Mouse (Mus musculus) retina, postnatal 1 day (tissue): ENCODE measurements around the gene Sbp.
"Not testable (repeated sequence)": the region's sequence is repeated elsewhere in the genome, so short reads cannot be mapped to it uniquely, and the experiment has no call there.

Experiments
- DNase-seq: peaks from one replicate; pipeline ENCODE4 v3.0.0-alpha.2; 2012

Gene Sbp

GRCm38 (mm10) chr17:23941372-23941771, at the start of gene Sbp:
Gene Sbp, plus strand, starts transcription at chr17:23941672.
- no peak for DNase-seq

DNA sequence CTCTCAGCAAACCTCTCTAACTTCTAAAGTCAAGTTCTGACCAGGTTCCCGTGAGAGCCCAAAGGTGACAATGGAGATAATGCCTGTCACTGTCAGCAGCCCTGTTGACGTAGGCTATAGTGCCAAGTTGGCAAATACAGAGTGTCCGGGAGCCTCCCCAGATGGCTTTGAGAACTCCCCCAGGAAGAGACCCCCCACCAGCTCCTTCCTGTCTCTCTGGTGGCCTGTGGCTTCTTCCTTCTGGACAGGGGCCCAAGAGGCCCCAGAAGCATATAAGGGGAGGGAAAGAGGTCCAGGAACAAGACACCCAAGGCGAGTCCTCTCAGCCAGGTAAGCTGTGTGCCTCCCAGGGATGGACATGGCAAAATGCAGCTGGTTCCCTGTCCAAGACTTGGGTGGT, 24.3 kb upstream of the Sbp start, which contains the start of gene Dcpp3:
Dcpp3 (plus strand) TSS at position 301 of the 400 bp plus-strand sequence.
- DNase-seq = not testable (repeated sequence)

DNA sequence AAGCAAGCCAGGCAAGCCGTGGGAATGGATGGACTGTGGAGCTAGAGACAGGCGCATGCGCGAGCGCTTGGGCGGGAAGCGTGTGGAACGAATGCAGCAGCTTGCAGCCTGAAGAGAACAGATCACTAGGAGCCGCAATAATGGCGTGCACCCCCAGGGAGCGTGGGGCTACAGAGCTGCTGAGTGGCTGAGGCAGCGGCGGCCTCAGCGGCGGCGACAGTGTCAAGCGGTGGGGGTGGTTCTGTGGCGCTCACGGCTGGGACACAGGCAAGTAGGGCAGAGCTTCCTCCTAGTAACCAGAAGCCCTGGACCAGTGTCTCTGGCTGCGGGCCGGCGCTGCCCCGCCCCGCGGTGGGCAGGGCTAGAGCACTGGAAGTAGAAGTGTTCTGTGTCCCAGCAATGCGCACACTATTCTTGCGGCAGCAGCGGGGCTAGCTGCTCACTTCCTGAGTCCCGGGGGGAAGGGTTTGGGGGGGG, 16.9 kb upstream of the Sbp start:
- peak; percentile 96 for DNase-seq

- DNase-seq = peak; percentile 88
These were observed 16.4 kb upstream of the Sbp start for GRCm38 (mm10) chr17:23925090-23925493.

DNA sequence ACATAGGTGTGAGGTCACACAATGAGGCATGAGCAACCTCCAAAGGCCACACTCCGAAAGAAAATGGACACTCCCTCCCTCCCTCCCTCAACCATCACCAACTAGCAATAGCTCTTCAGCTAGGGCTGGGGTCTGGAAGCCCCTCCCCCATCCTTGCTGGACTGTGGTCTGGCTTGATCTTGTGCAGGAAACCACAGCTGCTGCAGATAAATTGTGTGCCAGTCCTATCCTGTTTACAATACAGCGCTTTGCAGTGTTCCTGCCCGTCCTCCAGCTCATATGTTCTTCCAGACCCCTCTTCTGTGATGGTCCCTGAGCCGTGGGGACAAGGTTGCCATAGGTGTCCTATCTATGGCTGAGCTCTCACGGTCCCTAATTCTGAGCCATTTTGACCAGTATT, 10.3 kb upstream of the Sbp start:
- no peak for DNase-seq

GRCm38 (mm10) chr17:23947486-23947885, 6.0 kb downstream of the Sbp start:
- not testable (repeated sequence) for DNase-seq

- DNase-seq = no peak
These were observed 7.6 kb downstream of the Sbp start for GRCm38 (mm10) chr17:23949068-23949467.

DNA sequence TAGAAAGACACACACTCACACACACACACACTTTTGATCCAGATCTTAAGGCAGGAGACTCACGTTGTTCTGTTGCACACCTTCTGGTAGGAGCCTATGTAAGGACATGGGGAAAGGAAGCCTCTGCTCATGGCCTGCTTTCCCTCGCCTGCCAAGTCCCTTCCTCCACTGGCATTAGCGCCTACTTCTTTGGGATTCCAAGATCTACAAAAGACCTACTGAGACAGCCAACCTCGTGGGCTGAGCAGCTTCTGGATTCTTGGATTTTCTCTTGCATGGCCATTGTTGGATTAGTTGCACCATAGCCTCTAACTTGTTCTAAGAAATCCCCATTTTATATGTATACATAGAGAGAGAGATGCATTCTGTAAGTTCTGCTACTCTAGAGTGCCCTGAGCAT, 9.4 kb downstream of the Sbp start:
- DNase-seq = not testable (repeated sequence)

DNA sequence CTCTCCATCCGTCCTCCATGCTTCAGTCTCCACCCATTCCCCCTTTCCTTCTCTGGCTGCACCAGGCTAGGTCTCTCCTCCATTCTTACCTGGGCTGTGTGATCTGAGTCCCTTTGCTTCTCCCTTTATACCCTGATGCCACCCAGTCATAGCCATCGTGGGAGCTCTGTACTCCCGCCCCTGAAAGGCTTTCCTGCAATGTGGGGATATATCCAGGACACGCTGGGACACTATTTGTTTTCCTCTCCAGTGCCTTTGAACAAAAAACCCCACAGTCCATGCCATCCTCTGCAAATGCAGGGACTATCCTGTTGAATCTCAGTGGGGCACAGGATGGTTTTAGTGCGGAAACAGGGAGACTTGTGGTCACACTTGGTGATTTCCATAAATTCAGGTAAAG, 13.7 kb downstream of the Sbp start, which contains the start of gene Sbpl:
Sbpl (minus strand) TSS at position 101 of the 400 bp plus-strand sequence.
- DNase-seq = no peak

DNA sequence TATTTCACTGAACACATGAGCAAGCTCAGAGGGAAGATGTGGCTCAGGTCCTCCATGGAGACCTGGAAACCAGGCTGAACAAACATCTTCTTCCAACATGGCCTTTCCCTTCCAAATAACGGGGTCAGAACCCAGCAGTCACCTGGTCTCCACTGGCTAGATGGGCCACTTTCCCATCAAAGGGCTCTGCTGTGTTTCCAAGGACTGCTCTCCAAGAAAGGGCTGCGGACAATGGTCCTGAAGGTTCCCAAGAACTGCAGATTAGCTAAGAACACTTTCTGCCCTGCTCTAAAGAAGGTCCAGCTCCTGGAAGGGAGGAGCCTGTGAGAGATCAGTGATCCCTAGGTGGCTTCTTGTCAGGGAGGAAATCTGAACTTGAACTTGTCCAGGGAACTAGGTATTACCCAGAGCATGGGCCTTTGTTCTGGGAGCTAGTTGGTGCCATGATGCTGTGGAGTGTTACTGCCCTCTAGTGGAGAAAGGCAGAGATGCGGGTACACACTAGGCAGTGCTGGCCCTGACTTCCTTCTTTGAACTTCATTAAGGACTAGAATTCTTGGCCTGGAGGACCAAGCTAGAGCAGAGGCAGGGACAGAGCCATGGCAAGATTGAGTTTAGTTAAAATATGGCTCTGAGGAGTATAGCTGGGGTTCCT, 18.7 kb downstream of the Sbp start:
- peak; percentile 90 for DNase-seq

- no peak for DNase-seq
These were observed 20.2 kb downstream of the Sbp start for GRCm38 (mm10) chr17:23961573-23962122.

DNA sequence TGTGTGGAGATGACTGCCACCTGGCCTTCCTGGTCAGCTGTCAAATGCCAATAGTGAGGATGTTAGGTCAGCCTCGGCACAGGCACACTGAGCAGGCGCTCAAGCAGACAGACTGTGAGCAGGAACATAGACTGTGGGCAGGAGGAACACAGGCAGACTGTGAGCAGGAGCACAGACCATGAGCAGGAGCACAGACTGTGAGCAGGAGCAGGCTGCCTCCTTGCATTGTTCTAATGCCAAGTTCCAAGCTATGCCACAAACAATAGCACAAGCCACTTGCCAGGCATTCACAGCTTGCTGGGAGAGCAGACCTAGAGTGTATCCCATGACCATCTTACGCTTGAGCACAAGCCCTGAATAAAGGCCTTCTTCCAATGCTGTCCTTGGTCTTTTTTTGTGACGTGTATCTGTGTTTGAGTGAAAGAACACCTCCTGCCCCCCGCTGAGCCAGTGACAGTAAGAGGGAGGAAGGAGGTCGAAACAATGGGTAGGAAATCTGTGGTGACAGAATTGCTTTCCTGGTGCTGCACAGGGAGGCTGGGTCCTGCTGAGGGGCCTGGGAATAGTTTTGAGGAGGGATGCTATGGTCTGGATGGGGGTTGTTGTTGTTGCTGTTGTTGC, 24.4 kb downstream of the Sbp start:
- DNase-seq = peak; percentile 17

GRCm38 (mm10) chr17:23966658-23967401, 25.4 kb downstream of the Sbp start:
- DNase-seq = no peak

DNA sequence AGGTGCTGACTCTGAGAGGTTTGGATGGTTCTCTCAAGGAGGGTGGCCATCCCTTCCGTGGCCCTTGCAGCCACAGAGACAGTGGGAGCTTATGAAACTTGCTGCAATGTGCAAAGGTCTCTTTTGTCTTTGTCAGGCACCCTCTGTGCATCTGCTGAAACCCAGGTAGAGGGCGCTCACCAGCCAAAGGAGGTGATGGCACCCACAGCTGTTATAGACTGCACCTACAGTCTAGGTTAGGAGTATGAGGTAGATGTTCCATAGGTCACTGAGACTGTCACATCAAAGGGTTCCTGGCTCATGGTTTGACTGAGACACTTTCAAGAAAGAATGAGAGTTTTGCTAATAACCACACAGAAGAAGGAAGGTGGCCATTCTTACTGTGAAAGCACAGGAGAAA, 27.3 kb downstream of the Sbp start:
- DNase-seq = no peak

- DNase-seq = peak; percentile 78
These were observed 27.8 kb downstream of the Sbp start for GRCm38 (mm10) chr17:23969231-23969630.

DNA sequence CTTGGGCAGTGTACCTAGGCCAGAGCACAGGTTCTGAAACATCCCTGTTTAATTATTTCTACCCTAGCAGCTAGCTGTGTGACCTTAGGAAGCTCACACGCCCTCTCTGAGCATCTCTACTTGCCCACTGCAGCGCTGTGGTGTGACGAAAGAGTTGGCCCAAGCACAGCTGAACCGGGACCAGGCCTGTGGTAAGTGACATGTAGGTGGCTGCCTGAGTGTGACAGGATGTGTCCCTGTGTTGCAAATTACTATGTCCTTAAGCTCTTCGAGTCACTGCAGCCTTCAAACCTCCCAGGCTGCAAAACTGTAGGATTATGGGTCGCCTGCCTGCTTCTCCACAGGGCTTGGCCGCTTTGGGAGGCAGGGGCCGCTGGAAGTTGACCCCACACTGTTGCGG, 29.8 kb downstream of the Sbp start:
- no peak for DNase-seq

- DNase-seq = no peak
These were observed 35.2 kb downstream of the Sbp start for GRCm38 (mm10) chr17:23976665-23977064.

- DNase-seq = no peak
These were observed 38.0 kb downstream of the Sbp start for GRCm38 (mm10) chr17:23979471-23979870.

- no peak for DNase-seq
These were observed 38.9 kb downstream of the Sbp start, which contains the start of gene Prss30 for GRCm38 (mm10) chr17:23980297-23980909. Gene Prss30, minus strand, starts transcription at chr17:23980566.

- no peak for DNase-seq
These were observed 41.4 kb downstream of the Sbp start for GRCm38 (mm10) chr17:23982912-23983311.

DNA sequence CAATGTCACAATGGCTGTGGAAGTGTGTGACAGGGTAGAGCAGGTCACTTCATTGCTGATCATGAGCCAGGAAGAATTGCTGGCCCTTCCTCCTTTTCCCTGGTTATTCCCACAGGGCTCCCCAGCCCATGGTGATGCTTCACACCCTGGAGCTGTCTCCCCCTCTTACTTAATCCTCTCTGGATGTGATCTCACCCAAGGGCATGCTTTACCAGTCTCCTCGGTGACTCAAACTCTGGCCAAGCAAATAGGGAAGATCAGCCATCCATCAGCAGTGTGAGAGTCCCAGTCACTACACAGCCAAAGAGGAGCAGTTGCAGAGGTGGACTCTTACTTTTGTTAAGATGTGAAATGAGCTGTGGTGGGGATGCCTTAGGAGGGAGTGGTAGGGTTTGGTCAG, 43.5 kb downstream of the Sbp start:
- no peak for DNase-seq

DNA sequence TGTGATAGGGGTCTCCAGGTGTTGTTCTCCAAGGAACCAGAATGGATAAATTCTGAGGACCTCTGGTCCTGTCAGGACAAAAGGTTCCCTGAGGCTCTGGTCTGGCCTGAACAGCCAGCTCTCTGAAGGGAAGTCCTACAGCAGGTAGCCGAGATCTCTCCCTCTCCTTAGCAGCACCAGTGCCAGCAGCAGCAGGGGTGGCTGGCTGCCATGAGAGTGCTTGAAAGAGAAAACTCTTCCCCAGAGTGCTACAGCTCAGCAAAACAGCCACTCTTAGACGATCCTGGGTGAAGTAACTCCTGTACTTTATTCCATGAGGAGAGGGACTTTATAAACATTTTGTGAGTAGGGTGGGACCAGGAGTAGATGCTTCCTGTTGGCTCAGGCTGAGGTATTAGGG, 48.3 kb downstream of the Sbp start:
- no peak for DNase-seq
